Mouse (Mus musculus) spleen, adult 2 months (tissue): ENCODE data around the gene Myo18a.

Experiments
- CTCF ChIP-seq: fragments of 200-500 bp; IDR thresholded peaks from 2 replicates; pipeline ENCODE4 v1.5.1; 2011; ENCODE audit warnings: mild to moderate bottlenecking, inconsistent platforms; ENCODE audit not compliant: insufficient read depth, insufficient read length, insufficient replicate concordance; ENCODE audit errors: extremely low read depth
- POLR2A ChIP-seq: fragments of 200-500 bp; IDR thresholded peaks from 2 replicates; pipeline ENCODE4 v1.6.1; 2011; ENCODE audit warnings: low read depth, low read length, inconsistent platforms

DNA sequence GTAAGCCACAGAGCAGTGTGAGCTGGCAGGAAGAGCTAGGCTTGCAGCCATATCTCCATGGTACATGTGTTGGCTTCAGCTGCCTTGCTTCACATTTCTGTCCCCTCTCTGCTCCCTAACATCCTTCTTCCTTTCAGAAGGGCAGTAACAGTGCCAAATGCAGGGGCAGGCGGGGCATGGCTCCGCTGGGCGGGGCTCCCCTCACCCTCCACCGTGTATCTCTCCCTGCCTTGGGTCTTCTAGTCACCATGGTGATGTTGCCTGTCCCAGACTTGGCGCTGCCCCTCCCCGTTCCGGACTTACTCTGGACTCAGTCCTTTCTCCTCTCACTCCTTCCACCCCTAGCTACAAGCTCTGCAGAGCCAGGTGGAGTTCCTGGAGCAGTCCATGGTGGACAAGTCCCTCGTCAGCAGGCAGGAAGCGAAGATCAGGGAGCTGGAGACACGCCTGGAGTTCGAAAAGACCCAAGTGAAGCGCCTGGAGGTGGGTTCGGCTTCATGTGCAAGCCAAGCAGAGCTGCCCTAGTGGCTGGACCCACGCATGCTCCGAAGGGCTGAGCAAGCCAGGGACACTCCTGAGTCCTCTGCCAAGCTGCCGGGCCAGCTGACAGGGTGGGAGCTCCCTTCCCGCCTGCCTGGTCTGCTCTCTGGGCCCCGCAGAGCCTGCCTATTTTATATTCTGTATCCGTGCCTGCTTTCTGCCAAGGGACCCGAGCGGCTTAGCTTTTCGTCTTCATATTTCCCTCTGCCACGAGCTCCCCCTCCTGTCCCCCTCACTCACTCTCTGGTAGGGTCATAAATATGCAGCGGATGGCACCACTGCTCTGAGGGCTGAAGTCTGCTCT lies 87.6 kb downstream of the Myo18a start:
- TF ChIP-seq CTCF (no peak), POLR2A (no peak)
